Mouse (Mus musculus): Measurements from ENCODE around the gene Olfr896-ps1.

Olfr896-ps1 gene

DNA sequence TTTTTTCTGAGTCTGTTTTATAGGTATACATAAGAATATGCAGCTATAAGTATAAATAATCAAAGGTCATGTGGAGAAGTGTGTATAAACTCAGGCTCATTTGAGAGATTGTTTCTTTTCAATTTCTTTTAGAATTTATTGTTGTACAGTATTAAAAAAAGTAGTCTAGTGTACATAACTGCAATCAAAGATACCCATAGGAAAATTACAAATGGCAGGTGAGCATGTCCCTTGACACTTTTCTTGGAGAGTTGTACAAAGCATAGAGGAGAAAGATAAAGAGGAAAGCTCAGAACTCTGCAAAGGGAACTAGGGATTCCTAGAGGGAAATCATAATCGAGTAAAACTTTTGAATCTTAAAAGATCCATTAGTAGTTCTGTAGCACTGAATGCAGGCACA is at the start of gene Olfr896-ps1:
TSS of gene Olfr896-ps1 (plus strand) at position 301 of the 400 bp plus-strand sequence.
- no peak for DNase-seq (ENCODE audit: low read depth, low spot score)

DNA sequence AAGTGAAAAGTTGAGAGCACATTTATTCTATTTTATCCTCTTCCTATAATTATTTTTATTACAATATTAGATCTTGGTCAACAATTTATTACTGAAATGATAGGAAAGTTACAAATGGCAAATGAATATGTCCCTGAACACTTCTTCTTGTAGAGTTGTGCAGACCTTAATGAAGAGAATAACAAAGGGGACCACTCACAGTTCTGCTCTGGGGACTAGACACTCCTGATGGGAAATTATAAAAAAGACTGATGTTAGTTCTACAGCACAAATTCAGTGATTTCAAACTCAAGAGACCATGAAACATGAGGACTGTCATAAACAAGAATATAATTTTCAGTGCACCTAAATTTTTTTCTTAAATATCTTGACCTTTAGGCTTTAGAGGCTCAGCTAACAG is 38.4 kb upstream of the Olfr896-ps1 start, which contains the start of gene Olfr143:
TSS of gene Olfr143 (plus strand) at position 301 of the 400 bp plus-strand sequence.
- no peak for DNase-seq (ENCODE audit: low read depth, low spot score)

DNA sequence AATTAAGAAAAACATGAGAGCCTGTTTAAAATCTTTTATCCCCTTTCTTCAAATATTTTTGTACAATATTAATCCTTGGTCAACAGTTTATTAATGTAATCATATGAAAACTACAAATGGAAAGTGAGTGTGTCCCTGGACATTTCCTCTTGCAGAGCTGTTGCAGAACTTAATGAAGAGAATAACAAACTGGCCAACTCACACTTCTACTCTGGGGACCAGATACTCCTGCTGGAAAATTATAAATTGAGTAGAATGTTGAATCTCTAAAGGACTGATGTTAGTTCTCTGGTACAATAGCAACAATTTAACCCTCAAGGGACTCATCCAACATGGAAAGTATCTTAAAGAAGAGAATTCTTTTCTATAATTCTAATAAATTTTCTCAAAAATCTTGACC is 23.4 kb upstream of the Olfr896-ps1 start, which contains the start of gene Olfr895:
TSS of gene Olfr895 (plus strand) at position 301 of the 400 bp plus-strand sequence.
- DNase-seq (ENCODE audit: low read depth, low spot score), result no peak

DNA sequence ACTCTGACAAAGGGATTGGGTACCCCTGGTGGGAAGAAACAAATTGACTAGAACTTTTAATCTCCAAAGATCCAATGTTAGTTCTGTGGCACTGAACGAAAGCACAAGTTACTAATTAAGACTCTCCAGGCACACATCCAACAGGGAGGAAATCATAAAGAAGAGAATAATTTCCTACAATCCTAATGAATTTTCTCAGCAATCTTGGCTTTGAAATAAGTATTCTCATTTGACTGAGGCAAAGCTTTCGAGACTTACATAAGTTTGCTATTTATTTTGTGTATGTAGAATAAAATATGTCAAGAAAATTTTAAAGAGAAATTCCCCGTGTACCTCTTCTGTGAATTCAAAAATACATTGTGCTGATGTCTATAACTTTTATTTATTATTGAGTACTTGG is 37.9 kb downstream of the Olfr896-ps1 start, which contains the start of gene Olfr25:
TSS of gene Olfr25 (plus strand) at position 301 of the 400 bp plus-strand sequence.
- no peak for DNase-seq (ENCODE audit: low read depth, low spot score)

All from CD4-positive, CD25-positive, alpha-beta regulatory T cell, adult 2 months (primary cell).